Mouse (Mus musculus): ENCODE results near the gene Mllt3. TPM values are rescaled to one million over a fixed set of nuclear protein-coding genes. Genes with fewer than 3 reads are reported as not detected.

Gene Mllt3
- polyA plus RNA-seq, 1 experiment from 2014 or later: 92.6 TPM

Other genes with a start within 250 kb of the Mllt3 start
- gene Focad, start 61.3 kb upstream of the Mllt3 start, polyA plus RNA-seq (2016; fragmentation: Nextera tagmentation; extraction: Ambion mirVana): 13.5 and 14.0 TPM in 2 replicates